Mouse (Mus musculus): Measurements from ENCODE around the gene Aipl1. TPM values are rescaled to one million over a fixed set of nuclear protein-coding genes. Genes with fewer than 3 reads are reported as not detected.
A peak's percentile ranks its signal among the peaks of the same experiment; 100 is the strongest.

Aipl1 gene
- total RNA-seq, 1 experiment = 0.18 TPM

GRCm38 (mm10) chr11:72029143-72029542 lies 8.2 kb downstream of the Aipl1 start:
- no peaks in the 10 kb centered on the region for H3K36me3 ChIP-seq (ENCODE audit: control insufficient read depth, insufficient read depth, low read length, poor library complexity, severe bottlenecking)
- H3K9ac ChIP-seq (ENCODE audit: insufficient read depth, low read depth, low read length, poor library complexity, severe bottlenecking) = no peak overlapping the region
- H3K4me1 ChIP-seq (ENCODE audit: control insufficient read depth in 2 of 2, insufficient read depth in 2 of 2, low read length in 2 of 2, poor library complexity in 1 of 2) = no peaks in the 10 kb centered on the region
- in situ Hi-C loops (cut with MboI; ENCODE audit: low sequenced_read_pairs in 2 of 2, unreplicated experiment in 2 of 2) = loop anchor here (10.0 to 25.0 kb wide), 2 partner anchors 454 to 692 kb away; no protein-coding TSS in a partner anchor
- DNase-seq (ENCODE audit: low read depth, low spot score) = peak; percentile 42
- no peak overlapping the region; a peak in 1 of 4 replicates for H3K4me3 ChIP-seq (ENCODE audit: insufficient read depth in 1 of 2, low read depth in 1 of 2, low read length in 2 of 2, poor library complexity in 1 of 2, severe bottlenecking in 1 of 2)
- TF ChIP-seq CHD2 (IDR thresholded peaks at IDR 0.05; ENCODE audit: low read depth, low read length) (no peak), ZC3H11A (IDR thresholded peaks at IDR 0.05; ENCODE audit: borderline replicate concordance, low read depth, low read length) (no peak), HCFC1 (IDR thresholded peaks at IDR 0.05; ENCODE audit: borderline replicate concordance, insufficient read depth, low read length) (no peak), ZNF384 (IDR thresholded peaks at IDR 0.05; ENCODE audit: low read depth, low read length) (no peak), MAFK (IDR thresholded peaks at IDR 0.05; ENCODE audit: insufficient read depth, low read depth, low read length) (no peak)
- H3K9me3 ChIP-seq (ENCODE audit: control insufficient read depth, insufficient read depth, low read depth, low read length) = no peaks in the 10 kb centered on the region
- H3K27ac ChIP-seq (ENCODE audit: insufficient read depth, low read depth, low read length, poor library complexity, severe bottlenecking) = no peak overlapping the region

GRCm38 (mm10) chr11:72027836-72028235 lies 9.5 kb downstream of the Aipl1 start:
- Histone ChIP-seq H3K36me3 (ENCODE audit: control insufficient read depth, insufficient read depth, low read length, poor library complexity, severe bottlenecking) (no peaks in the 10 kb centered on the region), H3K9ac (ENCODE audit: insufficient read depth, low read depth, low read length, poor library complexity, severe bottlenecking) (no peak overlapping the region), H3K4me3 (ENCODE audit: insufficient read depth in 1 of 2, low read depth in 1 of 2, low read length in 2 of 2, poor library complexity in 1 of 2, severe bottlenecking in 1 of 2) (no peak overlapping the region), H3K27ac (ENCODE audit: insufficient read depth, low read depth, low read length, poor library complexity, severe bottlenecking) (no peak overlapping the region), H3K4me1 (ENCODE audit: control insufficient read depth in 2 of 2, insufficient read depth in 2 of 2, low read length in 2 of 2, poor library complexity in 1 of 2) (no peaks in the 10 kb centered on the region), H3K9me3 (ENCODE audit: control insufficient read depth, insufficient read depth, low read depth, low read length) (no peaks in the 10 kb centered on the region)
- in situ Hi-C loops (cut with MboI; ENCODE audit: low sequenced_read_pairs in 2 of 2, unreplicated experiment in 2 of 2) = loop anchor here (10.0 to 25.0 kb wide), 2 partner anchors 453 to 691 kb away; no protein-coding TSS in a partner anchor
- DNase-seq (ENCODE audit: low read depth, low spot score) = no peak
- TF ChIP-seq ZNF384 (IDR thresholded peaks at IDR 0.05; ENCODE audit: low read depth, low read length) (no peak), HCFC1 (IDR thresholded peaks at IDR 0.05; ENCODE audit: borderline replicate concordance, insufficient read depth, low read length) (no peak), MAFK (IDR thresholded peaks at IDR 0.05; ENCODE audit: insufficient read depth, low read depth, low read length) (no peak), CHD2 (IDR thresholded peaks at IDR 0.05; ENCODE audit: low read depth, low read length) (no peak), ZC3H11A (IDR thresholded peaks at IDR 0.05; ENCODE audit: borderline replicate concordance, low read depth, low read length) (no peak)

GRCm38 (mm10) chr11:72026516-72026915 lies 10.8 kb downstream of the Aipl1 start:
- Histone ChIP-seq H3K36me3 (ENCODE audit: control insufficient read depth, insufficient read depth, low read length, poor library complexity, severe bottlenecking) (no peaks in the 10 kb centered on the region), H3K4me1 (ENCODE audit: control insufficient read depth in 2 of 2, insufficient read depth in 2 of 2, low read length in 2 of 2, poor library complexity in 1 of 2) (peaks cover 0 to 4% of the 10 kb centered on the region in 2 experiments; a peak in 1 of 4 replicates), H3K9ac (ENCODE audit: insufficient read depth, low read depth, low read length, poor library complexity, severe bottlenecking) (no peak overlapping the region), H3K4me3 (ENCODE audit: insufficient read depth in 1 of 2, low read depth in 1 of 2, low read length in 2 of 2, poor library complexity in 1 of 2, severe bottlenecking in 1 of 2) (no peak overlapping the region), H3K9me3 (ENCODE audit: control insufficient read depth, insufficient read depth, low read depth, low read length) (no peaks in the 10 kb centered on the region), H3K27ac (ENCODE audit: insufficient read depth, low read depth, low read length, poor library complexity, severe bottlenecking) (no peak overlapping the region)
- TF ChIP-seq ZC3H11A (IDR thresholded peaks at IDR 0.05; ENCODE audit: borderline replicate concordance, low read depth, low read length) (no peak), CHD2 (IDR thresholded peaks at IDR 0.05; ENCODE audit: low read depth, low read length) (no peak), HCFC1 (IDR thresholded peaks at IDR 0.05; ENCODE audit: borderline replicate concordance, insufficient read depth, low read length) (no peak), MAFK (IDR thresholded peaks at IDR 0.05; ENCODE audit: insufficient read depth, low read depth, low read length) (no peak), ZNF384 (IDR thresholded peaks at IDR 0.05; ENCODE audit: low read depth, low read length) (no peak)
- no peak for DNase-seq (ENCODE audit: low read depth, low spot score)
- in situ Hi-C loops (cut with MboI; ENCODE audit: low sequenced_read_pairs in 2 of 2, unreplicated experiment in 2 of 2) = loop anchor here (10.0 to 25.0 kb wide), 2 partner anchors 452 to 689 kb away; no protein-coding TSS in a partner anchor

- TF ChIP-seq ZC3H11A (IDR thresholded peaks at IDR 0.05; ENCODE audit: borderline replicate concordance, low read depth, low read length) (no peak), HCFC1 (IDR thresholded peaks at IDR 0.05; ENCODE audit: borderline replicate concordance, insufficient read depth, low read length) (no peak), ZNF384 (IDR thresholded peaks at IDR 0.05; ENCODE audit: low read depth, low read length) (no peak), MAFK (IDR thresholded peaks at IDR 0.05; ENCODE audit: insufficient read depth, low read depth, low read length) (no peak), CHD2 (IDR thresholded peaks at IDR 0.05; ENCODE audit: low read depth, low read length) (no peak)
- H3K9me3 ChIP-seq (ENCODE audit: control insufficient read depth, insufficient read depth, low read depth, low read length) = no peaks in the 10 kb centered on the region
- no peak for DNase-seq (ENCODE audit: low read depth, low spot score)
These were observed 11.5 kb downstream of the Aipl1 start for GRCm38 (mm10) chr11:72025843-72026242.

More at GRCm38 (mm10) chr11:72025843-72026242, 11.5 kb downstream of the Aipl1 start:
- peaks cover 0 to 4% of the 10 kb centered on the region in 2 experiments; a peak in 1 of 4 replicates for H3K4me1 ChIP-seq (ENCODE audit: control insufficient read depth in 2 of 2, insufficient read depth in 2 of 2, low read length in 2 of 2, poor library complexity in 1 of 2)
- in situ Hi-C loops (cut with MboI; ENCODE audit: low sequenced_read_pairs in 2 of 2, unreplicated experiment in 2 of 2) = loop anchor here (10.0 to 25.0 kb wide), 2 partner anchors 451 to 689 kb away; no protein-coding TSS in a partner anchor
- H3K27ac ChIP-seq (ENCODE audit: insufficient read depth, low read depth, low read length, poor library complexity, severe bottlenecking) = no peak overlapping the region
- no peak overlapping the region for H3K9ac ChIP-seq (ENCODE audit: insufficient read depth, low read depth, low read length, poor library complexity, severe bottlenecking)
- no peak overlapping the region for H3K4me3 ChIP-seq (ENCODE audit: insufficient read depth in 1 of 2, low read depth in 1 of 2, low read length in 2 of 2, poor library complexity in 1 of 2, severe bottlenecking in 1 of 2)
- H3K36me3 ChIP-seq (ENCODE audit: control insufficient read depth, insufficient read depth, low read length, poor library complexity, severe bottlenecking) = no peaks in the 10 kb centered on the region

Data from ES-E14 (cell line).